Mouse (Mus musculus) MEL (cell line): ENCODE data around the gene Prr23a2. TPM values are rescaled to one million over a fixed set of nuclear protein-coding genes. Genes with fewer than 3 reads are reported as not detected.

ENCODE experiments used
- DNase-seq: peaks from one replicate; pipeline ENCODE4 v3.0.0; 2011; ENCODE audit warnings: low read depth, low spot score
- H3K27ac ChIP-seq: 2 replicates; pipeline ENCODE4 v1.5.1; 2012; ENCODE audit warnings: low read depth, mild to moderate bottlenecking, control low read depth, low read length, moderate library complexity; ENCODE audit not compliant: control insufficient read depth
- H3K27me3 ChIP-seq, 2 experiments: fragments of 150-350 bp in 1 of 2; sonication (generic) in 1 of 2; 2 replicates each; pipeline ENCODE4 v1.6.1; 2012; ENCODE audit warnings: low read length in 2 of 2, mild to moderate bottlenecking in 2 of 2, improper control_type of control experiment in 1 of 2, moderate library complexity in 1 of 2; ENCODE audit not compliant: insufficient read depth in 2 of 2, control insufficient read depth in 1 of 2
- H3K36me3 ChIP-seq, 2 experiments: 2 replicates each; pipeline ENCODE4 v1.6.1; 2012 to 2014; ENCODE audit warnings: low read length in 2 of 2, improper control_type of control experiment in 1 of 2, inconsistent platforms in 1 of 2, mild to moderate bottlenecking in 1 of 2; ENCODE audit not compliant: insufficient read depth in 2 of 2, control insufficient read depth in 1 of 2
- H3K4me1 ChIP-seq, 2 experiments: fragments of 150-350 bp in 1 of 2; sonication (generic) in 1 of 2; 2 replicates each; pipeline ENCODE4 v1.6.1; 2012; ENCODE audit warnings: low read length in 2 of 2, improper control_type of control experiment in 1 of 2, mild to moderate bottlenecking in 1 of 2; ENCODE audit not compliant: insufficient read depth in 2 of 2, control insufficient read depth in 1 of 2
- H3K4me3 ChIP-seq, 2 experiments: fragments of 150-350 bp in 1 of 2; sonication (generic) in 1 of 2; 2 replicates each; pipeline ENCODE4 v1.5.1; 2012; ENCODE audit warnings: low read depth in 2 of 2, low read length in 2 of 2, mild to moderate bottlenecking in 2 of 2, moderate library complexity in 2 of 2, control low read depth in 1 of 2, improper control_type of control experiment in 1 of 2; ENCODE audit not compliant: control insufficient read depth in 1 of 2, insufficient read depth in 1 of 2
- H3K79me2 ChIP-seq: 2 replicates; pipeline ENCODE4 v1.6.1; 2012; ENCODE audit warnings: mild to moderate bottlenecking, low read length, moderate library complexity; ENCODE audit not compliant: control insufficient read depth, poor library complexity, insufficient read depth
- H3K9ac ChIP-seq: 2 replicates; pipeline ENCODE4 v1.6.1; 2012; ENCODE audit warnings: low read depth, mild to moderate bottlenecking, control low read depth, low read length, moderate library complexity; ENCODE audit not compliant: control insufficient read depth, poor library complexity, severe bottlenecking
- H3K9me3 ChIP-seq: fragments of 150-350 bp; sonication (generic); replicated peaks from 2 replicates; pipeline ENCODE4 v1.6.1; 2012; ENCODE audit warnings: mild to moderate bottlenecking, low read length, improper control_type of control experiment, moderate library complexity; ENCODE audit not compliant: insufficient read depth
- CTCF ChIP-seq, 3 experiments: IDR thresholded peaks in 2 of 3; conservative IDR thresholded peaks in 1 of 3; 2 replicates each; pipeline ENCODE4 v1.5.1; 2011 to 2012; ENCODE audit warnings: low read length in 3 of 3, low read depth in 2 of 3, mild to moderate bottlenecking in 2 of 3, improper control_type of control experiment in 1 of 3, inconsistent platforms in 1 of 3, mixed read lengths in 1 of 3, moderate library complexity in 1 of 3; ENCODE audit not compliant: control insufficient read depth in 1 of 3, insufficient read depth in 1 of 3, poor library complexity in 1 of 3, severe bottlenecking in 1 of 3
- EP300 ChIP-seq, 2 experiments: IDR thresholded peaks; 2 replicates each; pipeline ENCODE4 v1.6.1; 2011; ENCODE audit warnings: improper control_type of control experiment in 2 of 2, low read length in 2 of 2, low read depth in 1 of 2, mild to moderate bottlenecking in 1 of 2
- ETS1 ChIP-seq: IDR thresholded peaks from 2 replicates; pipeline ENCODE4 v1.6.1; 2012; ENCODE audit warnings: low read depth, mild to moderate bottlenecking, inconsistent platforms, low read length, improper control_type of control experiment, moderate library complexity
- MAFK ChIP-seq: IDR thresholded peaks from 2 replicates; pipeline ENCODE4 v1.6.1; 2011; ENCODE audit warnings: low read depth, mild to moderate bottlenecking, low read length, improper control_type of control experiment, borderline replicate concordance
- MXI1 ChIP-seq: IDR thresholded peaks from 2 replicates; pipeline ENCODE4 v1.6.1; 2011; ENCODE audit warnings: mild to moderate bottlenecking, low read depth, low read length, improper control_type of control experiment
- MYB ChIP-seq: IDR thresholded peaks from 2 replicates; pipeline ENCODE4 v1.6.1; 2011; ENCODE audit warnings: mild to moderate bottlenecking, low read depth, low read length, improper control_type of control experiment
- MYC ChIP-seq: IDR thresholded peaks from 2 replicates; pipeline ENCODE4 v1.6.1; 2011; ENCODE audit warnings: low read depth, mild to moderate bottlenecking, low read length, improper control_type of control experiment, moderate library complexity
- POLR2A ChIP-seq, 2 experiments: IDR thresholded peaks; 2 replicates each; pipeline ENCODE4 v1.6.1; 2011 to 2012; ENCODE audit warnings: low read length in 2 of 2, mild to moderate bottlenecking in 2 of 2, control low read depth in 1 of 2, improper control_type of control experiment in 1 of 2, low read depth in 1 of 2, moderate library complexity in 1 of 2; ENCODE audit not compliant: control insufficient read depth in 1 of 2, insufficient read depth in 1 of 2, poor library complexity in 1 of 2
- POLR2AphosphoS2 ChIP-seq: IDR thresholded peaks from 2 replicates; pipeline ENCODE4 v1.6.1; 2011; ENCODE audit warnings: low read length, improper control_type of control experiment
- POLR2AphosphoS5 ChIP-seq: IDR thresholded peaks from 2 replicates; pipeline ENCODE4 v1.6.1; 2012; ENCODE audit warnings: low read depth, borderline replicate concordance, mild to moderate bottlenecking, inconsistent platforms, low read length, moderate library complexity, mixed read lengths
- USF2 ChIP-seq, 2 experiments: IDR thresholded peaks; 2 replicates each; pipeline ENCODE4 v1.6.1; 2011 to 2012; ENCODE audit warnings: improper control_type of control experiment in 2 of 2, low read length in 2 of 2, borderline replicate concordance in 1 of 2, inconsistent platforms in 1 of 2, low read depth in 1 of 2, mild to moderate bottlenecking in 1 of 2; ENCODE audit not compliant: insufficient read depth in 1 of 2
- ZC3H11A ChIP-seq: IDR thresholded peaks from 2 replicates; pipeline ENCODE4 v1.6.1; 2012; ENCODE audit warnings: low read depth, mild to moderate bottlenecking, inconsistent platforms, low read length, improper control_type of control experiment
- ZMIZ1 ChIP-seq: IDR thresholded peaks from 2 replicates; pipeline ENCODE4 v1.6.1; 2012; ENCODE audit warnings: low read depth, mild to moderate bottlenecking, inconsistent platforms, low read length, improper control_type of control experiment, moderate library complexity
- polyA plus RNA-seq, 2 experiments: library from polyadenylated mRNA; stranded (reverse) in 1 of 2; unstranded in 1 of 2; fragments of >175 nt in 1 of 2; fragments of >200 nt in 1 of 2; gene quantifications; 2 replicates each; pipeline versions ENCODE4 v1.2.1 to v1.2.4; 2012; ENCODE audit warnings: low replicate concordance in 2 of 2, low read depth in 1 of 2; ENCODE audit not compliant: insufficient read length in 2 of 2, insufficient read depth in 1 of 2, missing spikeins in 1 of 2
- total RNA-seq: library from RNA; depleted of rRNA; stranded (reverse); fragments of 300-350 nt; gene quantifications from 2 replicates; pipeline ENCODE4 v1.2.3, GENCODE M21; 2012

Gene Prr23a2
- total and polyA plus RNA-seq, 3 experiments = not detected

- H3K4me3 ChIP-seq = no peak overlapping the region
- no peaks in the 10 kb centered on the region for H3K36me3 ChIP-seq
- TF ChIP-seq MYC = no peak
- TF ChIP-seq ETS1 = no peak
- no peak for TF ChIP-seq ZC3H11A
- TF ChIP-seq MXI1 = no peak
- no peak for TF ChIP-seq MAFK
- no peak for TF ChIP-seq POLR2AphosphoS2
- TF ChIP-seq ZMIZ1 = no peak
- H3K9ac ChIP-seq = no peak overlapping the region
- no peaks in the 10 kb centered on the region for H3K79me2 ChIP-seq
- DNase-seq = no peak
- no peaks in the 10 kb centered on the region for H3K4me1 ChIP-seq
- no peaks in the 10 kb centered on the region for H3K9me3 ChIP-seq
- no peak overlapping the region for H3K27ac ChIP-seq
- H3K27me3 ChIP-seq = no peaks in the 10 kb centered on the region
Measured at GRCm38 (mm10) chr9:98829508-98829907, 26.8 kb upstream of the Prr23a2 start.

GRCm38 (mm10) chr9:98837537-98838074 is 18.7 kb upstream of the Prr23a2 start:
- H3K9ac ChIP-seq = no peak overlapping the region
- no peak for DNase-seq
- TF ChIP-seq USF2 (IDR thresholded peaks at IDR 0.05; ENCODE audit: borderline replicate concordance in 1 of 2, insufficient read depth in 1 of 2, low read depth in 1 of 2, low read length in 2 of 2) (no peak), POLR2AphosphoS5 (no peak), ETS1 (no peak)

GRCm38 (mm10) chr9:98842117-98842516 is 14.2 kb upstream of the Prr23a2 start, which contains the start of gene Prr23a1:
Prr23a1 (plus strand) TSS chr9:98842503.
- Histone ChIP-seq H3K4me3 (no peak within 1 kb of the TSS), H3K4me1 (no peaks in the 10 kb centered on the region), H3K9ac (no peak within 1 kb of the TSS), H3K27ac (no peak within 1 kb of the TSS), H3K27me3 (no peaks in the 10 kb centered on the region), H3K9me3 (no peaks in the 10 kb centered on the region), H3K79me2 (no peaks in the 10 kb centered on the region), H3K36me3 (no peaks in the 10 kb centered on the region)
- TF ChIP-seq POLR2A (IDR thresholded peaks at IDR 0.05; ENCODE audit: control insufficient read depth in 1 of 2, insufficient read depth in 1 of 2, low read depth in 1 of 2, low read length in 2 of 2, poor library complexity in 1 of 2) = no peak
- TF ChIP-seq CTCF (IDR thresholded peaks at IDR 0.05 in 2 of 3, conservative IDR thresholded peaks at IDR 0.05 in 1 of 3; ENCODE audit: control insufficient read depth in 1 of 3, insufficient read depth in 1 of 3, low read depth in 2 of 3, low read length in 3 of 3, poor library complexity in 1 of 3, severe bottlenecking in 1 of 3) = no peak
- TF ChIP-seq EP300 (IDR thresholded peaks at IDR 0.05; ENCODE audit: low read depth in 1 of 2, low read length in 2 of 2) = no peak
- TF ChIP-seq POLR2AphosphoS2 = no peak
- TF ChIP-seq MYB = no peak
- no peak for DNase-seq

More at GRCm38 (mm10) chr9:98837537-98838074, 18.7 kb upstream of the Prr23a2 start:
- H3K4me3 ChIP-seq = no peak overlapping the region
- no peaks in the 10 kb centered on the region for H3K36me3 ChIP-seq
- H3K4me1 ChIP-seq = no peaks in the 10 kb centered on the region
- H3K27ac ChIP-seq = no peak overlapping the region
- H3K79me2 ChIP-seq = no peaks in the 10 kb centered on the region
- no peaks in the 10 kb centered on the region for H3K27me3 ChIP-seq
- H3K9me3 ChIP-seq = no peaks in the 10 kb centered on the region
